Mouse (Mus musculus) heart, embryonic 12.5 days (tissue): ENCODE data around the gene Arhgap10. TPM values are rescaled to one million over a fixed set of nuclear protein-coding genes. Genes with fewer than 3 reads are reported as not detected.

Source experiments
- ATAC-seq: fragments of 200-750 bp; cut with Nextera tagmentation; 2 replicates; pipeline ENCODE4 v1.8.0; 2017; ENCODE audit warnings: moderate TSS enrichment, moderate library complexity; ENCODE audit not compliant: insufficient number of reproducible peaks, low FRiP score
- H3K27ac ChIP-seq: fragments of 300-500 bp; sonication (generic); 2 replicates; pipeline ENCODE4 v1.5.1; 2016; ENCODE audit warnings: mild to moderate bottlenecking, moderate library complexity; ENCODE audit not compliant: poor library complexity, severe bottlenecking
- H3K27me3 ChIP-seq: fragments of 300-500 bp; sonication (generic); replicated peaks from 2 replicates; pipeline ENCODE4 v1.6.1; 2016; ENCODE audit warnings: mild to moderate bottlenecking, moderate library complexity
- H3K36me3 ChIP-seq: fragments of 300-500 bp; sonication (generic); 2 replicates; pipeline ENCODE4 v1.6.1; 2016; ENCODE audit warnings: mild to moderate bottlenecking, moderate library complexity
- H3K4me1 ChIP-seq: fragments of 300-500 bp; sonication (generic); replicated peaks from 2 replicates; pipeline ENCODE4 v1.6.1; 2016; ENCODE audit warnings: mild to moderate bottlenecking
- H3K4me2 ChIP-seq: fragments of 300-500 bp; sonication (generic); 2 replicates; pipeline ENCODE4 v1.6.1; 2016; ENCODE audit warnings: mild to moderate bottlenecking, moderate library complexity
- H3K4me3 ChIP-seq: fragments of 300-500 bp; sonication (generic); 2 replicates; pipeline ENCODE4 v1.5.1; 2016; ENCODE audit warnings: mild to moderate bottlenecking
- H3K9ac ChIP-seq: fragments of 300-500 bp; sonication (generic); 2 replicates; pipeline ENCODE4 v1.6.1; 2016; ENCODE audit warnings: mild to moderate bottlenecking, moderate library complexity
- H3K9me3 ChIP-seq: fragments of 300-500 bp; sonication (generic); replicated peaks from 2 replicates; pipeline ENCODE4 v1.6.1; 2016; ENCODE audit warnings: mild to moderate bottlenecking, moderate library complexity
- WGBS: fragments of 180-500 bp; shearing (Covaris S2); methylation state at CpG from one replicate; pipeline ENCODE4 v1.1.7; 2016; 5-methylcytosine and 5-hydroxymethylcytosine counted together
- polyA plus RNA-seq: library from polyadenylated mRNA; unstranded; fragments of >200 nt; fragmentation: Nextera tagmentation; extraction: Ambion mirVana; gene quantifications from 2 replicates; pipeline ENCODE4 v1.2.1, GENCODE M21; 2016

Arhgap10 gene
- polyA plus RNA-seq, 1 experiment from 2014 or later = 25.3 TPM

DNA sequence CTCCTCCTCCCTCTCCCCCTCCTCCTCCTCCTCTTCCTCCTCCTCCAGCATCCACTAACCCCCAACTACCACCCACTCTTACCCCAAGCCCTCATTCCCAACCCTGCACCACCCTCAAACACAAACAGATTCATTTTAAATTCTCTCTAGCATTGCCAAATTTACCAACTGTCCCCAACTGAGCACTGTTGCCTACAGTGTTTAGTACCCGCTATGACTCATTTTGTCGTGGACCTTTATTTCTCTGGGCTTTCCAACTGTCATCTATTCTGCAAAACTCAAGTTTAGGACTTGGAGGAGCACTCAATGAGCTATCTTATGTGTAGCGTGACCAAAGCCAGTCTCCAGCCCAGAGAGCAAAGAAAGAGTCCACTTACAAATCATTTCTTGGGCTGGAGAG, 115.8 kb downstream of the Arhgap10 start:
- Histone ChIP-seq H3K9ac (no peak overlapping the region), H3K27ac (no peak overlapping the region), H3K4me1 (0 out of 2 replicates have a peak, but pooled peaks cover 4% of the 10 kb centered on the region), H3K4me2 (no peak overlapping the region), H3K9me3 (peaks cover 10% of the 10 kb centered on the region), H3K4me3 (no peak overlapping the region), H3K27me3 (no peaks in the 10 kb centered on the region), H3K36me3 (peaks cover 52% of the 10 kb centered on the region)
- WGBS = 88% methylated on average over 3 of the region's 3 CpGs
- no peak for ATAC-seq

DNA sequence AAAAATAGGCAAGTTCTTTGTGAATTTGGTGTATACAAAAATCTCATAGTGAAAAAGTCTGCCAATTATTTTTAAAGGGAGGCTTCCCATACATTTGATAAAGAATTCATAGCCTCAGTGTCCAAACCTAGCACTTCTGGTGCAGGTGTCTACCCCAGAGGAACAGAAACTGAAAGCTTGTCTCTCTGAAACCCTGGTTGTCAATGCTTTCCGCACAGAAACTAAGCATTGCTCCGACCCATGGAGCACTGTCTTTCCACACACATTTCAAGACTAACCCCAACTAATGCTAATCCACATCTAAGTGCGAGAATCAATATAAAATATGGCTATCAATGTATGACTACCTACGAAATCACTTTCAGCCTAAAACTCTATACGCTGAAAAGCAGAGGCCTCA, 116.6 kb downstream of the Arhgap10 start:
- 0 out of 2 replicates have a peak, but pooled peaks cover 4% of the 10 kb centered on the region for H3K4me1 ChIP-seq
- H3K9ac ChIP-seq = no peak overlapping the region
- no peak overlapping the region for H3K4me2 ChIP-seq
- WGBS = 91% methylated on average over 5 of the region's 5 CpGs
- no peak overlapping the region for H3K4me3 ChIP-seq
- peaks cover 56% of the 10 kb centered on the region for H3K36me3 ChIP-seq
- H3K27ac ChIP-seq = no peak overlapping the region
- no peak for ATAC-seq
- peaks cover 15% of the 10 kb centered on the region for H3K9me3 ChIP-seq
- H3K27me3 ChIP-seq = no peaks in the 10 kb centered on the region

DNA sequence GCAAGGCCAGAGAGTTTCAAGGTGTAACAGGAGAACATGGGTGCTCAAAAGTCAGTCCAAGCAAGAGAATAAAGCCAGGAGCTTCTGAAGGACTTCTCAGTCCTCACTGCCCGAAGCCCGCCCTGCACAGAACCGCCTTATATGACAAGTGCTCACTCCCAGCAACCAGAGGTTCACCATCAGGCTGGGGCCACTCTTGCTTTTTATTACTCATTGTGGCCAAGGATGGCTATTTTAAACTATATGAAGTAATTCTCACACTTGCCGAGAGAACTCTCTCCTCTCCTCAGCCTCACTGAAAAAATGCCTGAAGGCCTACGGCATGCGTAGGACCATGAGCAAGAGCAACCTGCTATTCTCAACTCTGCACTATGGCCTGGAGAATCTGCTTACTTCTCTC, 133.7 kb downstream of the Arhgap10 start:
- Histone ChIP-seq H3K27me3 (no peaks in the 10 kb centered on the region), H3K36me3 (peaks cover 51% of the 10 kb centered on the region), H3K27ac (no peak overlapping the region), H3K4me1 (peaks cover 9% of the 10 kb centered on the region), H3K9ac (no peak overlapping the region), H3K4me3 (no peak overlapping the region), H3K9me3 (no peaks in the 10 kb centered on the region), H3K4me2 (no peak overlapping the region)
- ATAC-seq = no peak
- WGBS = 86% methylated on average over 6 of the region's 6 CpGs

DNA sequence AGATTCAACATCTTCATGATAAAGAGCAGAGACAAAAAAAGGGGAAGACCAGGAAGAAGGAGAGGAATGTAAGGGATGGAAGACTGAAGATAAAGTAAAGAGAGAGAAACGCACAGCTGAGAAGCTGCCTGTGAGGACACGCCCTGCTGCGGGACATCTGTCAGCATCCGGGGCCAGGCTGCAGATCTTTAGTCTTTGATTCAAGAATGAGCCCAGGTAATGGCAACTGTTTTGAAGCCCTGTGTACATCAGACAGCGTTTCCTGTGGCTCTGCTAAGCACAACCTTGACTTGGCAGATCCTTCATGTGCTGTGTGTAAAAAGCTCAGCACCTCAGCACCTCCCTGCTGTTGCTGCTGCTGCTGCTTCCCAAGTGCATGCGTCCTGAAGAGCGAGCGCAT, 134.1 kb downstream of the Arhgap10 start:
- H3K36me3 ChIP-seq = peaks cover 55% of the 10 kb centered on the region
- H3K4me2 ChIP-seq = no peak overlapping the region
- H3K4me3 ChIP-seq = no peak overlapping the region
- ATAC-seq = no peak
- H3K27ac ChIP-seq = no peak overlapping the region
- no peak overlapping the region for H3K9ac ChIP-seq
- H3K9me3 ChIP-seq = no peaks in the 10 kb centered on the region
- H3K4me1 ChIP-seq = peaks cover 9% of the 10 kb centered on the region
- 74% methylated on average over 8 of the region's 8 CpGs for WGBS
- no peaks in the 10 kb centered on the region for H3K27me3 ChIP-seq

DNA sequence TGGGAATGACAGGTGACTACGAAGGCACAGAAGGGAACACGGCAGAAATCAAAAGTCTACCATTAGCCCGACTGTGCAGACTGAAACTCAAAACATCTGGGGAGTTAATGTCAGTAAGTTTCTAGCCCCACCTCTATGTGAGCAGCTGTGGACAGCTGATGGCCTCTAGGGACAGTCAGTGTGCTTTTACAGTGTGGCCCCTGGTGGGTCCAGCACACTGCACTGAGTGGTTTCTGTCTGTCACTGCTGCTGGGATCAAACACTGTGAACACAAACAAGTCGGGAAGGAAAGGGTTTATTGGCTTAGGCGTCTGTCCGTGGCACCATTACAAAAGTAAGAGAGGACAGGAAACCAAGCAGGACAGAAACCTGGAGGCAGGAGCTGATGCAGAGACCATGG, 136.9 kb downstream of the Arhgap10 start:
- Histone ChIP-seq H3K9me3 (no peaks in the 10 kb centered on the region), H3K36me3 (peaks cover 48% of the 10 kb centered on the region), H3K9ac (no peak overlapping the region), H3K4me2 (no peak overlapping the region), H3K27ac (no peak overlapping the region), H3K4me1 (peaks cover 18% of the 10 kb centered on the region), H3K27me3 (no peaks in the 10 kb centered on the region), H3K4me3 (no peak overlapping the region)
- ATAC-seq = no peak
- WGBS = 59% methylated on average over 6 of the region's 6 CpGs

DNA sequence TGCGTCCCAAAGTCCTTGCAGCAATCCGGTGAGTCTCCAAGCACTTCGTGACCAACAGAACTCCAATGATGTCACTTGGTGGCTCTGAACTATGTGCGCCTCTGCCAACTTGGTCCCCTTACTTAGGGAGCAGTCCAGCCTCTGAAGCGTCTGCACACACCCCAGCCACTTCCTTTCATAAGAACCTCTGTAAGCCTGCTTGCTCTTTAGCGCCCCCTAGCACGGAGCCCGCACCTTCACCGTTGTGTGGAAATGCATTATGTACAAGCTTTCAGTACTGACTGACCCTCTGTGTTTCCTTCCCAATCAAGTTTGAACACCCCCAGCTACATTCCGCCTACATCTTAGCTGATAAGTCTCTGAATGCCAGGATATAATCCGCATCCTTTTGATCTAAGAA, 138.5 kb downstream of the Arhgap10 start:
- ATAC-seq = no peak
- H3K27ac ChIP-seq = no peak overlapping the region
- WGBS = 57% methylated on average over 11 of the region's 11 CpGs
- peaks cover 27% of the 10 kb centered on the region for H3K4me1 ChIP-seq
- H3K27me3 ChIP-seq = no peaks in the 10 kb centered on the region
- no peak overlapping the region for H3K9ac ChIP-seq
- H3K4me3 ChIP-seq = no peak overlapping the region
- H3K36me3 ChIP-seq = peaks cover 44% of the 10 kb centered on the region
- no peak overlapping the region for H3K4me2 ChIP-seq
- no peaks in the 10 kb centered on the region for H3K9me3 ChIP-seq

DNA sequence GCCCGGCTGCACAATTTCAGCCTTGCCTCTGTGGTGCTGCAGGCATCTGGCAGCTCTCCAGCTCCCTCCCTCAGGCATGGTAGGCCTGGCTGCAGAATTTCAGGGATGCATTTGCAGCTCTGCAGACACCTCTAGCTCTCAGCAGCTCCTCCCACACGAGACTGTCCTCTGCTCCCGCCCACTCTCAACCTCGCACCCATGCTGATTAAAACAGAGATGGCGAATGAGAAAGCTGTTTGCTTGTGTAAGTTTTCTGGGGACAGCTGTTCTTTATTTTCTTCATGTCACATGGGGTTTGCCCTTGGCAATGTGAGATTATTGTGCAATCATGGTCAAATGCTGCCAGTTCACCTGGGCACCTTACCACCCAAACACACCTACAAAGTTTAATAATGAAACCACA, 141.3 kb downstream of the Arhgap10 start:
- H3K27me3 ChIP-seq = no peaks in the 10 kb centered on the region
- H3K36me3 ChIP-seq = peaks cover 40% of the 10 kb centered on the region
- peak; percentile 68 for ATAC-seq
- no peak overlapping the region for H3K9ac ChIP-seq
- H3K27ac ChIP-seq = 0 out of 2 replicates have a peak overlapping the region, but pooled peaks have one; percentile 20
- H3K4me3 ChIP-seq = no peak overlapping the region
- 9% methylated on average over 5 of the region's 5 CpGs for WGBS
- peak overlapping the region; percentile 38 for H3K4me2 ChIP-seq
- H3K4me1 ChIP-seq = peaks cover 20% of the 10 kb centered on the region
- H3K9me3 ChIP-seq = no peaks in the 10 kb centered on the region

DNA sequence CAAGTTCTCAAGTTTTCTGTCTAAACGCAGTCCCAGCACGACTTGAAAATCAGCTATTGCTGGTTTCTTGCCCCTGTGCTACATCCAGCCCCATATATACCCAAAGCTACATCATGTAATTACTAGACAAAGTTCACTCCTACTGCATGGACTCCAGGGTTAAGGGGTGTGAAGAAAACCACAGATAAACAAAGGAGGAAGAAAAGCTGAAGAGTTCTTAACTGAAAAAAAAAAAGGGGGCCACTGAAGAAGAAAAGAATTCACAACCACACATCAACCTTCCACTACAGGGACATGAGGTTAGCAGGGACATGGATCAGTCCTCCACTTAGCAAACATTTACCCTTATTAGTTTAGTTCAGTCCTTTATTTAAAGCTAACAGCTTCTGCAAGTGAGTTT, 141.8 kb downstream of the Arhgap10 start:
- peak overlapping the region; percentile 38 for H3K4me2 ChIP-seq
- no peak overlapping the region for H3K4me3 ChIP-seq
- no peaks in the 10 kb centered on the region for H3K9me3 ChIP-seq
- 64% methylated on average over 2 of the region's 2 CpGs for WGBS
- peaks cover 35% of the 10 kb centered on the region for H3K36me3 ChIP-seq
- no peak for ATAC-seq
- H3K9ac ChIP-seq = no peak overlapping the region
- H3K27me3 ChIP-seq = no peaks in the 10 kb centered on the region
- 0 out of 2 replicates have a peak overlapping the region, but pooled peaks have one; percentile 20 for H3K27ac ChIP-seq
- H3K4me1 ChIP-seq = peaks cover 20% of the 10 kb centered on the region

DNA sequence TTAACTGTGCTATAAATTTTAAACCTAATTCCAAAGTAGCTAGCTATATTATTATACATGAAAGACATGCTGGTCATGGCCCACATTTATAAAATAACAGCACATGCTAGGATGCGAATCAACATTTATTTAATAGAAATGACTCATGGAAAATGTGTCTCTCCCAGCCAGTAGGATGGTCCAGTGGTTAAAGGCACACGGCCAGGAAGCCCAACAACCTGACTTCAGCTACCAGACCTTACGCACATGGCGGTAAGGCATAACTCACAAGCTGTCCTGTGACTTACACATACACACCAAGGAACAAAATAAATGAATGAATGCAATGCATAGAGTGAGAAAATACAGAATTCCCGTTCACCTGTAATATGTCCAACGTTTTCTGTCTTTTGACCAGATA, 146.7 kb downstream of the Arhgap10 start:
- Histone ChIP-seq H3K27me3 (no peaks in the 10 kb centered on the region), H3K9me3 (no peaks in the 10 kb centered on the region), H3K9ac (no peak overlapping the region), H3K4me2 (no peak overlapping the region), H3K27ac (no peak overlapping the region), H3K4me1 (peaks cover 21% of the 10 kb centered on the region), H3K36me3 (peaks cover 17% of the 10 kb centered on the region), H3K4me3 (no peak overlapping the region)
- 91% methylated on average over 6 of the region's 6 CpGs for WGBS
- no peak for ATAC-seq

DNA sequence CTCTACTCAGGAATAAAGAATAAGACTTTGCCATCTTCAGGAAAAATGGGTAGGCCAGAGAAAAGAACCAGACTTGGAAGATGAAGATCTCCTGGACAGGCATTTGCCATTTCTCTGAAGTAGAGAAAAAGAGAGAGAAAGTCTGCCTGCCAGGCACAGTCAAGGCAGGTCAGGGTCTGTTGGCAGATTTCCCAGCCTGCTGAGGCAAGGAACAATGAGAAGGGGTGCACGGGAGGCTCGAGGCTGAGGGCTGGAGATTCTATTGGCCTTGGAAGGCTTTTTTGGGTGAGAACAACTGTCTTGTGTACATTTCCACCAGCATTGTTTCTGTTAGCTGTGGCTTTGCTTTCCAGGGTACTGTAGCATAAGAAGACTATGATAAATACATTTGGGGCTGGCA, 147.4 kb downstream of the Arhgap10 start:
- H3K36me3 ChIP-seq = peaks cover 20% of the 10 kb centered on the region
- WGBS = 10% methylated on average over 2 of the region's 2 CpGs
- no peak overlapping the region for H3K27ac ChIP-seq
- no peak for ATAC-seq
- H3K27me3 ChIP-seq = no peaks in the 10 kb centered on the region
- no peak overlapping the region for H3K9ac ChIP-seq
- H3K4me3 ChIP-seq = no peak overlapping the region
- no peak overlapping the region for H3K4me2 ChIP-seq
- H3K9me3 ChIP-seq = no peaks in the 10 kb centered on the region
- peaks cover 14% of the 10 kb centered on the region for H3K4me1 ChIP-seq

DNA sequence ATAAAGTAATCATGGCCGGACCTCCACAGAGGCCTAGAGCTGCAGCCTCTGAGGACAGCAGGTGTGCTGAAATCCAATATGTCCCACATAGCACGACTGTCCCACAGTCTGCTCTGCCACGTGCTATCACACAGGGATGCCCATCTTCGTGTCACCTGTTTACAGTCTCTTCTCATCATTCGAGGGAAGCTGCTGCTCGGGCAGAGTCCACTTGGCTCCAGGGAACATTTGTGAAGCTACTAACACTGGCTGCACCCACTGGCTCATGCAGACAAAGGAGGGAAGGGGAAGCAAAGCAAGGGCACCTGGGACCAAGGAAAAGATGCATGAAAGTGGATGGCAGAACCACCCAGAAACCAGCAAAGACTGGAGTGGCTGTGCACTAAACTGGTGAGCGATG, 148.1 kb downstream of the Arhgap10 start:
- no peak for ATAC-seq
- Histone ChIP-seq H3K27me3 (no peaks in the 10 kb centered on the region), H3K27ac (no peak overlapping the region), H3K4me2 (no peak overlapping the region), H3K4me3 (no peak overlapping the region), H3K9me3 (no peaks in the 10 kb centered on the region), H3K9ac (no peak overlapping the region), H3K36me3 (peaks cover 21% of the 10 kb centered on the region), H3K4me1 (peaks cover 9% of the 10 kb centered on the region)
- 85% methylated on average over 7 of the region's 7 CpGs for WGBS

DNA sequence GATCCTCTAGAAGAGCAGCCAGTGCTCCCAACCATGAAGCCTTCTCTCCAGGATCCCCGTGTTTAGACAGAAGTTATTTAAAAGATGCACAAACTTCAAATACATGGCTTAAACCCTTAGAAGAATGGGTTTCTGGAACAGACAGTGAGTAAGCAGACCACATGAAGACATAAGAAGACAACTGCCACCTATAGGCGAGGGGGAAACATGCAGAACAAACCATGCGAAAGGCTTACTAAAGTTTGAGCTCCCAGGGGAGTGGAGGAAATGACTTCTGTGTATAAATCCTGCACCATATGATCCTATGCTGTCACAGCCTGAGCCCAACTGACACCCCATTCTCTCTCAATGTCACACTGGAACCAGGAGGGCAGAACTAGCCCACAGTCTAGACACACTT, 150.7 kb downstream of the Arhgap10 start:
- no peak for ATAC-seq
- Histone ChIP-seq H3K9me3 (no peaks in the 10 kb centered on the region), H3K4me2 (no peak overlapping the region), H3K4me1 (peaks cover 9% of the 10 kb centered on the region), H3K27me3 (no peaks in the 10 kb centered on the region), H3K9ac (no peak overlapping the region), H3K36me3 (peaks cover 12% of the 10 kb centered on the region), H3K27ac (no peak overlapping the region), H3K4me3 (no peak overlapping the region)
- WGBS = 58% methylated on average over 3 of the region's 3 CpGs
